Mouse (Mus musculus) lung, embryonic 16.5 days (tissue): ENCODE results near the gene R3hdm4. TPM values are rescaled to one million over a fixed set of nuclear protein-coding genes. Genes with fewer than 3 reads are reported as not detected.

ENCODE experiments used
- ATAC-seq: fragments of 200-750 bp; cut with Nextera tagmentation; 2 replicates; pipeline ENCODE4 v1.8.0; 2017; ENCODE audit warnings: low read depth, mild to moderate bottlenecking, moderate library complexity
- H3K27ac ChIP-seq: fragments of 300-500 bp; sonication (generic); 2 replicates; pipeline ENCODE4 v1.5.1; 2014; ENCODE audit warnings: mild to moderate bottlenecking, control low read depth, low read length
- H3K27me3 ChIP-seq: fragments of 300-500 bp; sonication (generic); 2 replicates; pipeline ENCODE4 v1.6.1; 2014; ENCODE audit warnings: low read depth, low read length, mixed read lengths; ENCODE audit not compliant: control insufficient read depth, insufficient read depth
- H3K36me3 ChIP-seq: fragments of 300-500 bp; sonication (generic); 2 replicates; pipeline ENCODE4 v1.6.1; 2014; ENCODE audit warnings: low read length; ENCODE audit not compliant: control insufficient read depth, insufficient read depth
- H3K4me1 ChIP-seq: fragments of 300-500 bp; sonication (generic); replicated peaks from 2 replicates; pipeline ENCODE4 v1.6.1; 2014; ENCODE audit warnings: low read length, mixed read lengths; ENCODE audit not compliant: control insufficient read depth, insufficient read depth
- H3K4me2 ChIP-seq: fragments of 300-500 bp; sonication (generic); 2 replicates; pipeline ENCODE4 v1.6.1; 2014; ENCODE audit warnings: low read depth, low read length, control low read depth
- H3K4me3 ChIP-seq: fragments of 300-500 bp; sonication (generic); 2 replicates; pipeline ENCODE4 v1.5.1; 2014; ENCODE audit warnings: mild to moderate bottlenecking, low read length, control low read depth
- H3K9ac ChIP-seq: fragments of 300-500 bp; sonication (generic); 2 replicates; pipeline ENCODE4 v1.6.1; 2014; ENCODE audit warnings: low read length, control low read depth
- H3K9me3 ChIP-seq: fragments of 300-500 bp; sonication (generic); 2 replicates; pipeline ENCODE4 v1.6.1; 2016; ENCODE audit warnings: low read length; ENCODE audit not compliant: control insufficient read depth
- WGBS: fragments of 180-500 bp; shearing (Covaris S2); extraction: QIAGEN DNeasy Blood & Tissue Kit; methylation state at CpG from one replicate; pipeline ENCODE4 v1.1.7; 2014; 5-methylcytosine and 5-hydroxymethylcytosine counted together
- polyA plus RNA-seq: library from polyadenylated mRNA; unstranded; fragments of >200 nt; fragmentation: Nextera tagmentation; extraction: Ambion mirVana; gene quantifications from 2 replicates; pipeline ENCODE4 v1.2.1, GENCODE M21; 2015

Gene R3hdm4
- polyA plus RNA-seq, 1 experiment from 2014 or later, result 151 TPM

GRCm38 (mm10) chr10:79884446-79884845 lies 36.6 kb downstream of the R3hdm4 start:
- H3K27me3 ChIP-seq, result peaks cover 3% of the 10 kb centered on the region
- H3K9ac ChIP-seq, result peak overlapping the region; percentile 32; the same call in 1 of the 2 replicates
- ATAC-seq, result no peak

GRCm38 (mm10) chr10:79883297-79884084 lies 37.5 kb downstream of the R3hdm4 start:
- Histone ChIP-seq H3K9ac (no peak overlapping the region), H3K27me3 (peaks cover 3% of the 10 kb centered on the region), H3K4me1 (peaks cover 12% of the 10 kb centered on the region), H3K36me3 (no peaks in the 10 kb centered on the region), H3K27ac (no peak overlapping the region), H3K4me2 (peak overlapping the region; percentile 12; the same call in 1 of the 2 replicates), H3K9me3 (no peaks in the 10 kb centered on the region), H3K4me3 (no peak overlapping the region)
- ATAC-seq, result peak; percentile 41; the same call in 1 of the 2 replicates
- 15% methylated on average over 22 of the region's 22 CpGs for WGBS

More at GRCm38 (mm10) chr10:79884446-79884845, 36.6 kb downstream of the R3hdm4 start:
- Histone ChIP-seq H3K9me3 (no peaks in the 10 kb centered on the region), H3K27ac (no peak overlapping the region), H3K36me3 (no peaks in the 10 kb centered on the region), H3K4me1 (peaks cover 12% of the 10 kb centered on the region), H3K4me2 (no peak overlapping the region), H3K4me3 (no peak overlapping the region)
- WGBS, result 33% methylated on average over 4 of the region's 4 CpGs

GRCm38 (mm10) chr10:79881981-79882380 lies 39.0 kb downstream of the R3hdm4 start:
- 0 out of 2 replicates have a peak overlapping the region, but pooled peaks have one; percentile 39 for H3K9ac ChIP-seq
- no peak overlapping the region for H3K27ac ChIP-seq
- peak; percentile 10; the same call in 1 of the 2 replicates for ATAC-seq
- no peaks in the 10 kb centered on the region for H3K36me3 ChIP-seq
- H3K4me1 ChIP-seq, result peaks cover 13% of the 10 kb centered on the region
- 4% methylated on average over 22 of the region's 22 CpGs for WGBS
- peak overlapping the region; percentile 51 for H3K4me2 ChIP-seq
- peak overlapping the region; percentile 30 for H3K4me3 ChIP-seq
- H3K27me3 ChIP-seq, result peaks cover 3% of the 10 kb centered on the region
- H3K9me3 ChIP-seq, result no peaks in the 10 kb centered on the region

GRCm38 (mm10) chr10:79880721-79881120 lies 40.3 kb downstream of the R3hdm4 start:
- 13% methylated on average over 9 of the region's 9 CpGs for WGBS
- Histone ChIP-seq H3K36me3 (no peaks in the 10 kb centered on the region), H3K27ac (no peak overlapping the region), H3K9me3 (no peaks in the 10 kb centered on the region), H3K9ac (no peak overlapping the region), H3K4me3 (no peak overlapping the region), H3K27me3 (peaks cover 3% of the 10 kb centered on the region), H3K4me2 (peak overlapping the region; percentile 6; the same call in 1 of the 2 replicates), H3K4me1 (peaks cover 15% of the 10 kb centered on the region)
- ATAC-seq, result no peak

DNA sequence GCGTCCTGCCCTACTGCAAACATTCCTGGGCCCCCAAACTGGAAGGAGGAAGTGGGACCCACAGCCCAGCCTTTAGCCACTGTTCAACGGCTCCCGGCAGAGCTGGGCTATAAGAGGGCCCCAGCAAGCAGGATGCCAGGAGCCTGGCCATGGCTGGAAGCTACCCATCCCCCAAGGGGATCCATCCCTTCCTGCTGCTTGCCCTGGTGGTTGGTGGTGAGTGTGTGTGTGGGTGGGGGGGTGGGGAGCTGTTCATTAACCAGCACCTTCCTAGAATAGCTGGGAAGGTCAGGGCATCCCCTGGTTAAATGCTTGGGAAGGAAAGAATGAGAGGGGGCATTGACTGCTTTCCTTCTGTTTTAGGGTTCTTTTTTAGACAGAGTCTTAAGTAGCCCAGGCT lies 41.5 kb downstream of the R3hdm4 start:
- Histone ChIP-seq H3K9ac (no peak overlapping the region), H3K27me3 (peaks cover 3% of the 10 kb centered on the region), H3K36me3 (no peaks in the 10 kb centered on the region), H3K27ac (no peak overlapping the region), H3K4me1 (peaks cover 21% of the 10 kb centered on the region), H3K4me3 (no peak overlapping the region), H3K4me2 (no peak overlapping the region), H3K9me3 (no peaks in the 10 kb centered on the region)
- 14% methylated on average over 3 of the region's 3 CpGs for WGBS
- ATAC-seq, result no peak

GRCm38 (mm10) chr10:79877757-79878156 lies 43.3 kb downstream of the R3hdm4 start:
- WGBS, result 44% methylated on average over 12 of the region's 12 CpGs
- Histone ChIP-seq H3K9ac (no peak overlapping the region), H3K4me3 (no peak overlapping the region), H3K27me3 (peaks cover 3% of the 10 kb centered on the region), H3K9me3 (no peaks in the 10 kb centered on the region), H3K27ac (no peak overlapping the region), H3K36me3 (no peaks in the 10 kb centered on the region), H3K4me1 (peaks cover 29% of the 10 kb centered on the region), H3K4me2 (no peak overlapping the region)
- ATAC-seq, result no peak

DNA sequence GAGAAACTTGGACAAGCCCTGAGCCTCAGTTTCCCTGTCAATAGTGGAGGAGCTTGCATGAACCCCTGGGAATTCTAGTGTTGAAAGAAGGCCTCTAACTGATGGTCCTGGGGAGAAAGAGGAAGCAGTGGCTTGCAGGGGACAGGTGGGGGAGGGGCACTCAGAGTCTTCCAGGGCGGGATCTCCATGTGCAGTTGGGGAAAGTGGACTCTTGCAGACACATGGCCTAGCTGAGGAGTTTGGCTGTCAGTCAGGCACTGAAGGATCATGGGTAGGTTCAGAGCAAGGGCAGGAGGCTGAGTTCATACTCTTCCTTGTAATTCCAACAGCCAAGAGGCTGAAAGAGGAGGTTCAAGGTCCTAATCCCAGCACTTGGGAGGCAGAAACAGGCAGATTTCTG lies 43.8 kb downstream of the R3hdm4 start:
- no peaks in the 10 kb centered on the region; the same call in 1 of the 2 replicates for H3K27me3 ChIP-seq
- H3K4me2 ChIP-seq, result no peak overlapping the region
- H3K9me3 ChIP-seq, result no peaks in the 10 kb centered on the region
- no peak overlapping the region for H3K27ac ChIP-seq
- 50% methylated on average over 1 of the region's 1 CpGs for WGBS
- H3K4me1 ChIP-seq, result peaks cover 28% of the 10 kb centered on the region
- no peak overlapping the region for H3K9ac ChIP-seq
- H3K36me3 ChIP-seq, result no peaks in the 10 kb centered on the region
- H3K4me3 ChIP-seq, result no peak overlapping the region
- no peak for ATAC-seq

- Histone ChIP-seq H3K36me3 (no peaks in the 10 kb centered on the region), H3K27me3 (no peaks in the 10 kb centered on the region), H3K9me3 (no peaks in the 10 kb centered on the region), H3K4me3 (peak within 1 kb of the TSS; percentile 74), H3K4me1 (peaks cover 21% of the 10 kb centered on the region), H3K27ac (no peak within 1 kb of the TSS), H3K9ac (peak within 1 kb of the TSS; percentile 83), H3K4me2 (peak within 1 kb of the TSS; percentile 94)
- WGBS, result under 1% methylated on average over 34 of the region's 57 CpGs
- ATAC-seq, result peak; percentile 84
Measured at GRCm38 (mm10) chr10:79874290-79874862, 46.6 kb downstream of the R3hdm4 start, which contains the start of the genes Prtn3 and Plppr3. Gene Prtn3 (plus strand): TSS chr10:79874476. Gene Plppr3 (minus strand): TSS chr10:79874634.

GRCm38 (mm10) chr10:79873715-79874289 lies 47.2 kb downstream of the R3hdm4 start:
- H3K4me3 ChIP-seq, result peak overlapping the region; percentile 74
- ATAC-seq, result no peak
- no peaks in the 10 kb centered on the region for H3K36me3 ChIP-seq
- peak overlapping the region; percentile 94 for H3K4me2 ChIP-seq
- H3K9ac ChIP-seq, result peak overlapping the region; percentile 83
- WGBS, result 1% methylated on average over 26 of the region's 26 CpGs
- no peaks in the 10 kb centered on the region for H3K27me3 ChIP-seq
- H3K27ac ChIP-seq, result no peak overlapping the region
- peaks cover 21% of the 10 kb centered on the region for H3K4me1 ChIP-seq
- H3K9me3 ChIP-seq, result no peaks in the 10 kb centered on the region
